Mouse (Mus musculus) neural tube, embryonic 13.5 days (tissue): ENCODE results near the gene Sugt1. TPM values are rescaled to one million over a fixed set of nuclear protein-coding genes. Genes with fewer than 3 reads are reported as not detected.

ENCODE experiments used
- ATAC-seq: fragments of 200-750 bp; cut with Nextera tagmentation; 2 replicates; pipeline ENCODE4 v1.8.0; 2017; ENCODE audit warnings: low read depth, mild to moderate bottlenecking, moderate TSS enrichment, moderate library complexity
- H3K27ac ChIP-seq: fragments of 300-500 bp; sonication (generic); replicated peaks from 2 replicates; pipeline ENCODE4 v1.5.1; 2015; ENCODE audit warnings: moderate library complexity, mild to moderate bottlenecking, inconsistent platforms
- H3K27me3 ChIP-seq: fragments of 300-500 bp; sonication (generic); 2 replicates; pipeline ENCODE4 v1.6.1; 2015; ENCODE audit warnings: mild to moderate bottlenecking, inconsistent platforms
- H3K36me3 ChIP-seq: fragments of 300-500 bp; sonication (generic); 2 replicates; pipeline ENCODE4 v1.6.1; 2015; ENCODE audit warnings: mild to moderate bottlenecking, inconsistent platforms
- H3K4me1 ChIP-seq: fragments of 300-500 bp; sonication (generic); replicated peaks from 2 replicates; pipeline ENCODE4 v1.6.1; 2015; ENCODE audit warnings: inconsistent platforms
- H3K4me2 ChIP-seq: fragments of 300-500 bp; sonication (generic); 2 replicates; pipeline ENCODE4 v1.6.1; 2015; ENCODE audit warnings: inconsistent platforms, mild to moderate bottlenecking, moderate library complexity
- H3K4me3 ChIP-seq: fragments of 300-500 bp; sonication (generic); 2 replicates; pipeline ENCODE4 v1.5.1; 2015; ENCODE audit warnings: mild to moderate bottlenecking, inconsistent platforms
- H3K9ac ChIP-seq: fragments of 300-500 bp; sonication (generic); 2 replicates; pipeline ENCODE4 v1.6.1; 2015; ENCODE audit warnings: moderate library complexity, mild to moderate bottlenecking, inconsistent platforms
- H3K9me3 ChIP-seq: fragments of 300-500 bp; sonication (generic); 2 replicates; pipeline ENCODE4 v1.6.1; 2016; ENCODE audit warnings: inconsistent platforms
- WGBS: fragments of 180-500 bp; shearing (Covaris S2); methylation state at CpG from one replicate; pipeline ENCODE4 v1.1.7; 2015; 5-methylcytosine and 5-hydroxymethylcytosine counted together
- polyA plus RNA-seq: library from polyadenylated mRNA; unstranded; fragments of >200 nt; fragmentation: Nextera tagmentation; extraction: Ambion mirVana; gene quantifications from 2 replicates; pipeline ENCODE4 v1.2.1, GENCODE M21; 2015

The Sugt1 gene
- polyA plus RNA-seq, 1 experiment from 2014 or later = 140 TPM

DNA sequence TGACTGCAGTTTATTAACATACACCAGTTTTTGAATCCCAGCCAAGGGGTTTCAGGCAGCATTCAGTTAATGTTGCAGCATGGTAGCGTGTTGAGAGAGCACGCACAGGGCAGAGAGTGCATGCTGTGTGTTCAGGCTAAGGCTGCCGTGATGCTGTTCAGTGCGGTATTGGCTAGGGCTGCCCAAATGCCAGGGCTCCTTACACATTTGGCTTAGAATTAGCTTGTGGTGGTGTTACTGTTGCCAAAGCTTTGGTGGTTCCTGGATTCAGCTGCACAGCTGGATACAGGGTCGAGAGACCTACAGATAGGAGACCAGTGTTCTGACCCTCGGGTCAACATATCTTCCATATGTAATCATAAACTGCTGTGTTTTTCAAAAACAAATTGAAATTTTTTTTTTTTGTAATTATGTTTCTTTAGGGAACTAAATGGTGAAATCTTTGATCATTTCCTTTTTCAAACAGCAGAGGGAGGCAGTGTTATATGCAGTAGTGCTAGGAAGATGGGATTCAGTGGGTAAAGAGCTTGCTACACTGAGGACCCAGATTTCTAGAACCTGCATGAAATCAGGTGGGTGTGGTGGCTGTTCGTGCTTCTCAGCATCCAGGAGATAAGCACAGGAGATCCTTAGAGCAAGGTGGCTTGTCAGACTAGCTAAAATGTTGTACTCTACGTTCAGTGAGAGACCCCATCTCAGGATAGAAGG lies 29.8 kb downstream of the Sugt1 start:
- Histone ChIP-seq H3K27me3 (no peaks in the 10 kb centered on the region), H3K9ac (no peak overlapping the region), H3K4me1 (no peaks in the 10 kb centered on the region), H3K36me3 (peaks cover 49% of the 10 kb centered on the region), H3K9me3 (no peaks in the 10 kb centered on the region), H3K4me3 (no peak overlapping the region), H3K27ac (no peak overlapping the region; the same call in 1 of the 2 replicates), H3K4me2 (no peak overlapping the region)
- ATAC-seq = peak; percentile 65
- 83% methylated on average over 8 of the region's 8 CpGs for WGBS

DNA sequence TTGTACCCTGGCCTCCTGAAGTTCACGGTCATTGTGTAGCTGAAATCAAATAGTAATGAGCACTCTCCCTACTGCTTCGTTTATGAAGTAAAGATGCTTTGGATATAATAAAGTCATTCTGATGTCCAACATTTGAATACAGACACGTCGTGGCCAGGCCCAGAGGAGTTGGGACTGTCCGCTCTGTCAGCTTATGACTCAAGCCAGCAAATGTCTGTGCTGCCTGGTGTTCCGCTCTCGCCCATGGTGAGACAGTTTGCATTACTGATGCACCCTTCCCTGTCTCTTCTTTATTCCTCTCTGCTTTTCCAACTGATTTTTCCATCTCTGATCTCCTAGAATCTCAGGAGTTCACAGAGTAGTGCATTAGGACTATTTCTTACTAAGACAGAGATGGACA lies 32.3 kb downstream of the Sugt1 start:
- Histone ChIP-seq H3K9me3 (no peaks in the 10 kb centered on the region), H3K4me3 (no peak overlapping the region), H3K27ac (no peak overlapping the region), H3K36me3 (peaks cover 45% of the 10 kb centered on the region), H3K27me3 (no peaks in the 10 kb centered on the region), H3K4me2 (no peak overlapping the region), H3K9ac (no peak overlapping the region), H3K4me1 (no peaks in the 10 kb centered on the region)
- no peak for ATAC-seq
- WGBS = 96% methylated on average over 7 of the region's 7 CpGs

DNA sequence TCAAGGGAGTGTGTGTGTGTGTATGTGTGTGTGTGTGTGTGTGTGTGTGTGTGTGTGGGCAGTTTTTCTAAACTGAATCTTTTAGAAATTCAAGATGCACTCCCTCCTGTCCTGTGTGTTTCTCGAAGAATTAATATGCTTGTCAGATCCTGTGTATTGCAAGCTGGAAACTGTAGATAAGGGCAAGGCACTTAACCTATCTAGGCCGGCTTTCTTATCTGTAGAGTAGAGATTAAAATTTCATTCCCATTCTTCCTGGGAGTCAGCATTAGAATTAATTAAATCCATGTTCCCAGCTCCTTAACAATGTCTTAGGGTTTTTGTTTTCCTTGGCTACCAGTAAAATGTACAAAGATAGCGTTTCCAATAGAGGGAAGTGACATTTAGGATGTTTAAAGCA lies 33.7 kb downstream of the Sugt1 start:
- Histone ChIP-seq H3K4me1 (no peaks in the 10 kb centered on the region), H3K9me3 (no peaks in the 10 kb centered on the region), H3K4me3 (no peak overlapping the region), H3K9ac (no peak overlapping the region), H3K4me2 (no peak overlapping the region), H3K27me3 (no peaks in the 10 kb centered on the region), H3K27ac (no peak overlapping the region), H3K36me3 (peaks cover 49% of the 10 kb centered on the region)
- no peak for ATAC-seq
- 87% methylated on average over 3 of the region's 3 CpGs for WGBS

- no peak overlapping the region for H3K4me3 ChIP-seq
- no peaks in the 10 kb centered on the region for H3K4me1 ChIP-seq
- H3K27me3 ChIP-seq = no peaks in the 10 kb centered on the region
- ATAC-seq = no peak
- no peak overlapping the region for H3K4me2 ChIP-seq
- 91% methylated on average over 6 of the region's 6 CpGs for WGBS
- no peak overlapping the region for H3K9ac ChIP-seq
- peaks cover 32% of the 10 kb centered on the region for H3K36me3 ChIP-seq
- no peak overlapping the region for H3K27ac ChIP-seq
- H3K9me3 ChIP-seq = no peaks in the 10 kb centered on the region
Observed at GRCm38 (mm10) chr14:79632330-79632729, 44.8 kb downstream of the Sugt1 start.

DNA sequence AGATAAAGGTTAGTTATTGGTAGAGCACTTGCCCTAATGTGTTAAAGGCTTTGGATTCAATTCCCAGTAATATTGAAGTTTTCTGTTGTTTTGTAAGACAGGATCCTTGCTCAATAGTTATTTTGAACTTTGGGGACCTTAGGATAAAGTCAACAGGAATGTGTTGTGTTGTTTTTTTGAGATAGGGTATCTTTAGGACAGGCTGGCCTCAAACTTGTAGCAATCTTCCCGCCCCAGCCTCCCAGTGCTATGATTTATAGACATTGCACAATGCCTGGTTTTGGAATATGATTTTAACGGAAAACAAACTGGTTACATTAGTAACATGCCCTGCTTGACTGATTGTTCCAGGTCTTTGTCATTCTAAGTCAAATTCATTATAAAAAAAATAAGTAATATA lies 45.7 kb downstream of the Sugt1 start:
- peaks cover 27% of the 10 kb centered on the region for H3K36me3 ChIP-seq
- no peaks in the 10 kb centered on the region for H3K9me3 ChIP-seq
- H3K27me3 ChIP-seq = no peaks in the 10 kb centered on the region
- no peak overlapping the region for H3K4me2 ChIP-seq
- WGBS = 92% methylated on average over 2 of the region's 2 CpGs
- ATAC-seq = no peak
- H3K4me1 ChIP-seq = no peaks in the 10 kb centered on the region
- no peak overlapping the region for H3K9ac ChIP-seq
- no peak overlapping the region for H3K4me3 ChIP-seq
- no peak overlapping the region for H3K27ac ChIP-seq

DNA sequence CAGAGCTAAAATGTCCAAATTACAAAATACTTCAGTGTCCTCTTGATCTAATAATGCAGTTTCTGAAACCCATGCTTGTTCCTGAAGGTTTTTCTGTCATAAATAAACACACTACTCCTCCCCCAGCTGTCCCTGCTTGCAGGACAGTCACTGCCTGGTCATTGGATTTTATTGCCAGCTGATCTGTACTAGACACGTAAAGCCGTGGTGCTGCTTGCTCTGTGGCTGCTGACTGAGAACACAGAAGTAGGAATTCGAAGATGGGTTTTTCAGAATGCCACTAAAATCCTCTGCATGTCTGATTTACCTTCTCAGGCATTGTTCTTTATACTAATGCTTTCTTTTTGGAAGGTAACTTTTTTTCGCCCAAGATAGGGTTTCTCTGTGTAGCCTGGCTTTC lies 49.3 kb downstream of the Sugt1 start:
- no peaks in the 10 kb centered on the region for H3K4me1 ChIP-seq
- no peak overlapping the region for H3K27ac ChIP-seq
- no peak for ATAC-seq
- no peaks in the 10 kb centered on the region for H3K36me3 ChIP-seq
- H3K27me3 ChIP-seq = no peaks in the 10 kb centered on the region
- WGBS = 56% methylated on average over 4 of the region's 4 CpGs
- no peak overlapping the region for H3K4me2 ChIP-seq
- H3K4me3 ChIP-seq = no peak overlapping the region
- H3K9ac ChIP-seq = no peak overlapping the region; the same call in 1 of the 2 replicates
- no peaks in the 10 kb centered on the region for H3K9me3 ChIP-seq

DNA sequence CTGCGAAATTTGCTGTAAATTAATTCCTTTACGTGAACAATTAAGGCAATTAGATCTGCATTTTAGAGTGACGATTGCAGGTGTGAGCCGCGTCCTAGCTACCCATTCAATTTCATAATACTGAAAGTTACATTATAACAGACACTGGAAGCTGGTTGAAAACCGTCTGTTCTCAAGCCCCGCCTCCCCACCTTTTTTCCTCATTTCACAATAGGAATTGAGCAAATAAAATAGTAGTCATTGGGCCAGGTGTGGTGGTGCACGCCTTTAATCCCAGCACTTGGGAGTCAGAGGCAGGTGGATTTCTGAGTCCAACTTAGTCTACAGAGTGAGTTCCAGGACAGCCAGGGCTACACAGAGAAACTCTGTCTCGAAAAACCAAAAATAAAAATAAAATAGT lies 54.6 kb downstream of the Sugt1 start:
- no peaks in the 10 kb centered on the region for H3K36me3 ChIP-seq
- WGBS = 79% methylated on average over 9 of the region's 9 CpGs
- no peak overlapping the region for H3K27ac ChIP-seq
- no peaks in the 10 kb centered on the region for H3K27me3 ChIP-seq
- H3K4me3 ChIP-seq = no peak overlapping the region
- no peak for ATAC-seq
- no peak overlapping the region for H3K9ac ChIP-seq
- peaks cover 19% of the 10 kb centered on the region for H3K4me1 ChIP-seq
- no peaks in the 10 kb centered on the region for H3K9me3 ChIP-seq
- H3K4me2 ChIP-seq = no peak overlapping the region

GRCm38 (mm10) chr14:79645378-79645777 lies 57.9 kb downstream of the Sugt1 start:
- H3K4me3 ChIP-seq = no peak overlapping the region
- no peak overlapping the region for H3K27ac ChIP-seq
- H3K9ac ChIP-seq = no peak overlapping the region
- peaks cover 19% of the 10 kb centered on the region for H3K4me1 ChIP-seq
- ATAC-seq = no peak
- WGBS = 31% methylated on average over 11 of the region's 11 CpGs
- no peaks in the 10 kb centered on the region for H3K9me3 ChIP-seq
- no peaks in the 10 kb centered on the region for H3K36me3 ChIP-seq
- H3K4me2 ChIP-seq = peak overlapping the region; percentile 21
- H3K27me3 ChIP-seq = no peaks in the 10 kb centered on the region

DNA sequence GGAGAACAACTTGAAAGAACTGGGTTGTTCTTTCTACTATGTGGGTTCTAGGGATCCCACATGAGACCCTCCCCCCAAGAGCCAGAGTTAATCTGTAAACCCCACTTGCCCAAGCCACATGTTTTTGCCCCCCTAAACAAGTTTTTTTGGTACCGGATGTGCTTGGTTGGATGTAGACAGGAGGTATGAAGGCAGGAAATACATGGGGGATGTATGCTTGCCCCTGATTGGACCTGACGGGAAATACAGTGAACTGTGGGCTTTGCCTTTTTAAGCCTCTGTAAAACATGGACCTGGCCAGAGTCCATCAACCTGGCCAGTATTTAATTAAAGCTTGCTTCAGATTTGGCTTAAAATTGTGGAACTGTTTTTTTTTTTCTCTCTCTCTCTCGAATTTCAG lies 62.2 kb downstream of the Sugt1 start:
- 77% methylated on average over 3 of the region's 3 CpGs for WGBS
- Histone ChIP-seq H3K27ac (no peak overlapping the region), H3K4me2 (no peak overlapping the region), H3K27me3 (no peaks in the 10 kb centered on the region), H3K9ac (no peak overlapping the region), H3K36me3 (no peaks in the 10 kb centered on the region), H3K4me1 (peaks cover 16% of the 10 kb centered on the region), H3K4me3 (no peak overlapping the region), H3K9me3 (no peaks in the 10 kb centered on the region)
- ATAC-seq = no peak

DNA sequence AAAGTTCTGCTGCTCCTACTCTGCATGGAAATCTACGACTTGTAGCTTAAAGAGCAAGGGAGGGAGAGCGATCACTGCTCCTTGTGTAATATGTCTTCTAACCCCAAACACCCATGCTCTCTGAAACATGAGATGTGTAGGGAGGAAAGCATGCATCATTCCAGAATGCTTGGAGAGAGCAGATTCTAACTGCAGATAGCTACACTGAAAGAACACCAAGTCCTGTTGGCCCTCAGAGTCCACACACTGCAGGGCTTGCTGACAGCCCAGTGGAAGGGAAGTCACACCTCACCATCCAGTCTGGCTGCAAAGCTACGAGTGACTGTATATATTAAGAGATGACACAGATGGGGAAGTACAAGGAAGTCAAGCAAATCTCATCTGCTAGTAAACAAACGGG lies 65.2 kb downstream of the Sugt1 start:
- H3K27ac ChIP-seq = no peak overlapping the region
- no peaks in the 10 kb centered on the region for H3K36me3 ChIP-seq
- H3K4me1 ChIP-seq = peaks cover under 1% of the 10 kb centered on the region; the same call in 1 of the 2 replicates
- H3K9ac ChIP-seq = no peak overlapping the region
- H3K27me3 ChIP-seq = no peaks in the 10 kb centered on the region
- no peak overlapping the region for H3K4me2 ChIP-seq
- WGBS = 76% methylated on average over 4 of the region's 4 CpGs
- no peak for ATAC-seq
- no peak overlapping the region for H3K4me3 ChIP-seq
- H3K9me3 ChIP-seq = no peaks in the 10 kb centered on the region

- H3K27me3 ChIP-seq = no peaks in the 10 kb centered on the region
- peaks cover 47% of the 10 kb centered on the region for H3K4me1 ChIP-seq
- 55% methylated on average over 5 of the region's 5 CpGs for WGBS
- ATAC-seq = peak; percentile 29
- H3K9me3 ChIP-seq = no peaks in the 10 kb centered on the region
- no peaks in the 10 kb centered on the region for H3K36me3 ChIP-seq
- H3K9ac ChIP-seq = 0 out of 2 replicates have a peak overlapping the region, but pooled peaks have one; percentile 34
- H3K27ac ChIP-seq = peak overlapping the region; percentile 81
- no peak overlapping the region for H3K4me3 ChIP-seq
- no peak overlapping the region for H3K4me2 ChIP-seq
Observed at GRCm38 (mm10) chr14:79658286-79658685, 70.8 kb downstream of the Sugt1 start.

- Histone ChIP-seq H3K36me3 (no peaks in the 10 kb centered on the region), H3K9ac (0 out of 2 replicates have a peak overlapping the region, but pooled peaks have one; percentile 34), H3K27ac (peak overlapping the region; percentile 81), H3K27me3 (no peaks in the 10 kb centered on the region), H3K4me3 (no peak overlapping the region), H3K9me3 (no peaks in the 10 kb centered on the region), H3K4me1 (peaks cover 47% of the 10 kb centered on the region), H3K4me2 (no peak overlapping the region)
- ATAC-seq = peak; percentile 57
- 43% methylated on average over 6 of the region's 6 CpGs for WGBS
Observed at GRCm38 (mm10) chr14:79658748-79659508, 71.4 kb downstream of the Sugt1 start.
